ENCODE assay signal across 1 mouse cellular context in the genomic region with DNA sequence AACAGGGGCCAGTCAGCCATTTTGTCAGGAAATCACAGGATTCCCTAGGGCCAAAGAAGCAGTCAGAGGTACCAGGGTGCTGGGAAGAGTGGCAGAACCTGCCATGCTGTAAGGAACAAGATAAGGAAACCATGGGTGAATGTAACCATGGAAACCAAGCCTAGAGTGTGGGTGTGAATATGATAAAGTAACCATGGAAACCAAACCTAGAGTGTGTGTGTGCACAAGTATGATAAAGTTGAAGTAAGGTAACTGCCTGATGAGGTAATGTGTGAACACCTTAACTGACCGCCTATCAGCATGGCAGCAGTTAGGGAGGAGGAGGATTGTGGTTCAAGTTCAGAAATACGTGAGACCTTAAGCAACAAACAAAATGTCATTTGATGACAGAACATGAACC.
TF ChIP-seq lines count a peak whose summit lies in the region.

No protein-coding gene starts in this region.

TF ChIP-seq in MEL, 35 proteins besides CTCF, POLR2A, EP300 and RAD21 (continued from another document):
- TF ChIP-seq TBP (IDR thresholded peaks at IDR 0.05; ENCODE audit: low read depth, low read length): peak; percentile 69; the same call in 1 of the 2 replicates
- no peak; the same call in 1 of the 2 replicates for TF ChIP-seq SIN3A (IDR thresholded peaks at IDR 0.05; ENCODE audit: low read length)
- TF ChIP-seq E2F4 (IDR thresholded peaks at IDR 0.05; ENCODE audit: borderline replicate concordance, low read depth, low read length): no peak
- TF ChIP-seq POLR2AphosphoS2 (IDR thresholded peaks at IDR 0.05; ENCODE audit: low read length): no peak
- no peak for TF ChIP-seq MYB (IDR thresholded peaks at IDR 0.05; ENCODE audit: low read depth, low read length)
- TF ChIP-seq KAT2A (conservative IDR thresholded peaks at IDR 0.05; ENCODE audit: low read depth, low read length): no peak
- TF ChIP-seq CHD2 (IDR thresholded peaks at IDR 0.05; ENCODE audit: low read length): no peak
- peak; percentile 95 for TF ChIP-seq TAL1 (IDR thresholded peaks at IDR 0.05; ENCODE audit: low read length)
- TF ChIP-seq POLR2AphosphoS5 (IDR thresholded peaks at IDR 0.05; ENCODE audit: borderline replicate concordance, low read depth, low read length): no peak; the same call in 1 of the 2 replicates
- TF ChIP-seq GATA1 (IDR thresholded peaks at IDR 0.05; ENCODE audit: low read depth, low read length): peak; percentile 99
- no peak for TF ChIP-seq USF2 (IDR thresholded peaks at IDR 0.05; ENCODE audit: borderline replicate concordance in 1 of 2, insufficient read depth in 1 of 2, low read depth in 1 of 2, low read length in 2 of 2)
